Mouse (Mus musculus): ENCODE measurements at regions not wholly inside any gene's neighbourhood (a gene's known extent, or its start where the extent isn't known, plus 50 kb on each side); places are given as distances from the start of the nearest gene placed in this dataset.
A peak's percentile ranks its signal among the peaks of the same experiment; 100 is the strongest.

GRCm38 (mm10) chr3:148762541-148763225, 227.7 kb downstream of the Adgrl2 start:
- no peak for DNase-seq

GRCm38 (mm10) chr3:148761586-148761985, 228.8 kb downstream of the Adgrl2 start:
- DNase-seq, result no peak

GRCm38 (mm10) chr3:148759500-148759899, 230.9 kb downstream of the Adgrl2 start:
- no peak for DNase-seq

GRCm38 (mm10) chr3:148746234-148746633, 244.1 kb downstream of the Adgrl2 start:
- DNase-seq, result no peak

GRCm38 (mm10) chr3:148744651-148745050, 245.7 kb downstream of the Adgrl2 start:
- DNase-seq, result no peak

- no peak for DNase-seq
Observed at GRCm38 (mm10) chr3:148734194-148734749, 256.1 kb downstream of the Adgrl2 start.

GRCm38 (mm10) chr3:148733227-148733854, 257.0 kb downstream of the Adgrl2 start:
- DNase-seq, result no peak

- DNase-seq, result no peak
Observed at GRCm38 (mm10) chr3:148731436-148731835, 258.9 kb downstream of the Adgrl2 start.

GRCm38 (mm10) chr3:148729242-148729680, 261.1 kb downstream of the Adgrl2 start:
- peak; percentile 14 for DNase-seq

- no peak for DNase-seq
Observed at GRCm38 (mm10) chr3:148728513-148729241, 261.7 kb downstream of the Adgrl2 start.

- no peak for DNase-seq
Observed at GRCm38 (mm10) chr3:148726596-148727331, 263.6 kb downstream of the Adgrl2 start.

- no peak for DNase-seq
Observed at GRCm38 (mm10) chr3:148696555-148696954, 293.8 kb downstream of the Adgrl2 start.

GRCm38 (mm10) chr3:148695453-148695852, 294.9 kb downstream of the Adgrl2 start:
- no peak for DNase-seq

- DNase-seq, result no peak
Observed at GRCm38 (mm10) chr3:148683181-148683580, 307.2 kb downstream of the Adgrl2 start.

- DNase-seq, result no peak
Observed at GRCm38 (mm10) chr3:148682445-148682994, 307.8 kb downstream of the Adgrl2 start.

GRCm38 (mm10) chr3:148681186-148681585, 309.2 kb downstream of the Adgrl2 start:
- no peak for DNase-seq

GRCm38 (mm10) chr3:148680737-148681136, 309.6 kb downstream of the Adgrl2 start:
- DNase-seq, result no peak

GRCm38 (mm10) chr3:148680086-148680485, 310.3 kb downstream of the Adgrl2 start:
- DNase-seq, result no peak

- no peak for DNase-seq
Observed at GRCm38 (mm10) chr3:148679121-148679520, 311.2 kb downstream of the Adgrl2 start.

- DNase-seq, result no peak
Observed at GRCm38 (mm10) chr3:148676025-148676424, 314.3 kb downstream of the Adgrl2 start.

GRCm38 (mm10) chr3:148662888-148663477, 327.4 kb downstream of the Adgrl2 start:
- no peak for DNase-seq

All from gastrocnemius, postnatal 10 days (tissue).